Mouse (Mus musculus) ZHBTc4 (cell line): ENCODE results near the gene Elk3.

ENCODE experiments used
- DNase-seq: peaks from one replicate; pipeline ENCODE4 v3.0.0-alpha.2; 2011; ENCODE audit warnings: low read depth, low spot score

Gene Elk3

GRCm38 (mm10) chr10:93269744-93270143 is 41.2 kb downstream of the Elk3 start:
- DNase-seq = no peak

DNA sequence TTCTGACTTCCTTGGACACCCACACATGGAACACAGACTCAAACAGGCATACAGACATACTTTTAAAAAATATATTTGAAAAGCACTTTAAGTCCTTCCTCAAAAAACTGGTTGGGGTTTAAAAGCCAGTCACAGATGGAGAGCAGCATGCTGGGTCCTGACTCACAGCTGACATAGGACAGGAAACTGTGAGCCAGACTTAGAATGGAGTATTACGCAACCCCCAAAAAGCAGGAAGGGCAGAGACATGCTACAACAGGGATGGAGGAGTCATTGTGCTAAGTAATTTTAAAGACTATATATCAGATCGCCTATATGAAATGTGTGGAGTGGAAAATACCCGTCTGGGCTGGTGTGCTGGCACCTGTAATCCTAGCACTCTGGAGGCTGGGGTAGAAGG is 42.6 kb downstream of the Elk3 start:
- no peak for DNase-seq

DNA sequence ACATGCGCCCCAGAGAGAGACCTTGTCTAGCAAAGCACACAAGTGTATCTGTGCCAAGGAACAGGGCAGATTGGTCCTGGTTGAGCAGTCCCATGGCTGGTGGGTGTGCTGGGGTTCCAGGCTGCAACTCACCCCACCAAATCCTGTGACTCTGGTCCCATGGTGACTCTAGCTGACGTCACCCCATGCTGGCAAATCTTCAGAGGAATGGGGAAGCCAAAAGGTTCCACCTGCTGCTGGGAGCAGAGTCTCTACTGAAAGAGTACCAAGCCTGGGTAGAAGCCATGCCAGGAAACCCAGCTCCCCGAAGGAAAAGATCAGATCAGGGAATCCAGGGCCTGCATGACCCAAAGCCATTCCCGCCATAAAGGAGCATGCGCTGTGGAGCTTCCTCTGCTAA is 43.4 kb downstream of the Elk3 start:
- DNase-seq = no peak

- no peak for DNase-seq
Observed at GRCm38 (mm10) chr10:93266521-93266920, 44.4 kb downstream of the Elk3 start.

DNA sequence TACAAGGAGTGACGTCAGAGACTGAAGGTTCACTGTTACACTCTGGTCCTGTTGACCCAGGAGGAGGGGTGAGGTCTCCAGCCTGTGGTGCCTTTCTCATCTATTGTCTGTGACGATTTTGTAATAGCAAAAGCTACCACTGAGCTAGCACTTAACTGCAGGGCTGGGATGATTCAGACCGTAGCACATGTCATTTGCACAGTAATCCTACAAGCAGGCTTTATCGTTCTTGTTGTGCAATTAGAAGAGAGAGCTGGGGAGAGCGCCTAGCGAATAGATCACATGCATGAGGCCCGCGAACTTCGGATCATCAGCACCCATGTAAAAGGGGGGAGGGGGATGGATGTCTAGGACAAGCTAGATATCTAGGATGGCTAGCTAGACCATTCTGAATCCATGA is 45.1 kb downstream of the Elk3 start:
- no peak for DNase-seq

DNA sequence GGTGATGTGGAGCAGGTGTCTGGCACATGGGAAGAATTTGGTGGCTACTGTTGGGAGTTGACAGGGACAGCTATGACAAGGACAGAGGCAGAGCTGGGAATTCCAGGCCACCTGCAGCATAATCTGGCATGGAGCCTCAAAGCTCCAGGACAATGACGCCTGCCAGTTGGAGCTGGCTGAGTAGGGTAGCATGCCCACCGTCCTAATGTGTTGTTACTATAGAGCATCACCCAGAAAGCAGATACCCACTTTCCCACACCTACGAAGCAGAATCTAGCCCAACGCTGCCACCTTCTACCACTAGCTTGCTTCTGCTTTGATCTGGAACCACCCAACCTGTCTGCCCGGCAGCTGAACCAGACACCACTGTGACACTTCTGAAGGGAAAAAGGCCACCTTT is 46.9 kb downstream of the Elk3 start:
- no peak for DNase-seq

GRCm38 (mm10) chr10:93263431-93263830 is 47.5 kb downstream of the Elk3 start:
- DNase-seq = no peak

DNA sequence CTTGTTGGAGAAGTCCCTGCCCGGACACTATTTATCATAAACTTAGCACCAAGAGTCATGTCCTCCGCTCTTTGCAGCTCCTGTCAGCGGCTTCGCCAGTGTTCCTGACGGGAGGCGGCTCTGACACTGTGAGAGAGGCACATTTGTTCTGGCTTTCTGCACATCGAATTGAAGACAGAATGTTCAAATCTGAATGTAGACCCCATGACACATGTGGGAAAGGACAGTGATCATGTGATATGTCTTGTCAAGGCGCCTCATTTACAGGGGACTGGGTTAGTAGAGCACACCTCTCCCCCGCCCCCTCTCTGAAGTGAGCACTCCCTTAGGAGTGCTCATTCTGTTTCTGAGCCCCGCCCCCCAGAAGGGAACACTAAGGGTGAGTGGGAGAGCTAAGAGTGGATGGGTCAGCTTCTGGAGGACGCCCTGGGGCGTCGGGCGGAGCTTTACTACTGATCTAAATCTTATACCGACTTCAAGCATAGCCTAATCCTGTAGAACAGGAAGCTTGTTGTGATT is 48.9 kb downstream of the Elk3 start:
- DNase-seq = no peak

DNA sequence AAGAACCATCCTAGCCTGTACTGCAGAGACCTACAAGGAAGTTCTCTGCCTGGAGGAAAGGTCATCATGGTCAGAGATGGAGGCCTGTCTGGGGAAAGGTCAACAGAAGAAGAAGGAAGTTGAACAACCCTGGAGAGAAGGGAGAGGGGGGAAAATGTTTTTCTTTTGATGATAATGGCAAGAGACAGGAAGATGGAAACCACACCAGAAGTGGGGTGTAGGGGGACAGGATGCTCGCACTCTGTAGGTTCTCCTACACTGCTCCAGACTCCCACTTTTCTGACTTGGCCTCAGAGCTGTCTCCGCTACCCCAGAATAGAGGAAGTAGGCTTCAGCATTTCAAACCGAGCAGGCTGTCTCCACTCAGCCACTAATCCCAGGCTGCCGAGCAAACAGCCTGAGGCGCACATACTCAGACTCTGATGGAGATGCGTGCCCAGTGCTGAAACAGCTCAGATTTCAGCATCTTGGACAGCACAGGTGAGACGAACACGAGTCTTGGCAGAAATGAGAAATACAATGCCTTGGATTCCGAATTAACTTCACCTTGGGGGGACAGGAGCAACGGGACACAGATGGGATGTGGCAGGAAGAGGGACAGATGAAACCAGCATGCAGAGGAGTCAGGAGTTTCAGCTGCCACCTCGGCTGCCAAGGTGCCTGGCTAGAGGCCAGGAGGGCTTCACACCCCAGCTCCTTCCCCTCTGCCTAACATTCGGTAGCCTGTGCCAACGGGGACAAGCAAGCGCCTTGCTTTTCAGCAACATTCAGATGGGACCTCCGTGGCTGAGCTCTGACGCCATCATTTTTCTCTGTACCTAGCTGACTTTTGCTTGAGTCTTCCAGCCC is 49.6 kb downstream of the Elk3 start:
- DNase-seq = peak; percentile 35

DNA sequence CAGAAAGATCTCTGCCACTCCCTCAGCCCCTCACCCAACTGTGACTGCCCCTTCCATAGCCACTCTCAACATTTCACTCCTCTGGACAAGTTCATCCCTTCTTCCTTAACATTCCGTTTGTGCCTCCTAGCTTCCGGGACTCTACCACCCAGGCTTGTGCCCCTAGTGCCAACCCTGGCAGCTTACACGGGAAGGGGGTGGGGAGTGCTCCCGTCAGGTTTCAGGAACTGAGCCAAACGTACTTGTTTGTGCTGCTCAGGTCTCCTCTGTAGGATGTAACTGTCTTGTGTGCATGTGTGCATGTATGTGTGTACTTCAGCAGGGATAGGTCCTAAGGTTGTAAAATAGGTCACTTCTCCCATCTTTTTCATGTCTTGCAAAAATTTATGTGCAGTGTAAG is 51.1 kb downstream of the Elk3 start:
- no peak for DNase-seq

- no peak for DNase-seq
Observed at GRCm38 (mm10) chr10:93255294-93255693, 55.6 kb downstream of the Elk3 start.

DNA sequence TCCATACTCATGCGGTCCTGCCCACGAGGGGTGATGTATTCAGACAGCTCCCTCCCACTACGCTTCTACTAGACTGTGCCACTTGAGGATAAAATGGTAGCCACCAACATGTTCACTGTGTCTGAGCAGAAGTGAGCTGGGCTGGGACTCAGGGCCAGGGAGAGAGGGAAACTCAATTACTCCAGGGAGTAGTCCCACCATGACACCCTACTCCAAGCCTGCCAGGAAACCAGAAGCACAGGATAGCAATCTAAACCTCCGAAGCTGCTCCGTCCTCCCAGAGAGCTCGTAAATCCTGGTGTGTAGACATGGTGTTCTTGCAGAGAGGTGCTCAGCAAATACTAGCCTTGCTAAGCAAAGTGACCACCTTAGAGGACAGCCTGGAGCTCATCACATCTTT is 57.8 kb downstream of the Elk3 start:
- DNase-seq = no peak

- DNase-seq = no peak
Observed at GRCm38 (mm10) chr10:93252661-93253060, 58.3 kb downstream of the Elk3 start.

DNA sequence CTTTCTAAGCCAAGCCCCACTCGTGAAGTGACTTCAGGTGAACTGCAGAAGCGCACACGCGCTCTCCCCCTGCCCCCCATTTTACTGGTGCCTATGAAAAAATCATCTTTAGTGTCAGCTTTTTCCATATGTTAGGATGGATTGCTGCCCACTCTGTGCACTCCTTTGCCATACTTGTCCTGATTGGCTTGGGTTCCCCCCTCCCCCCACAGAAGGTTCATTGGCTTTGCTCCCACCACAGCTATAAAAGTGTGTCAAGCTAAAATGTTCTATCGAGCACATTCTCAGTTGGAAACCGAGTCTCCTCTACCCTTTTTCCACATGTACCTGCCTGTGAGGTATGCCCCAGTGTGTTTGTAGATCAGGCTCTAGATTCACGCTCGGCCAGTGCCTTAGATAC is 59.5 kb downstream of the Elk3 start:
- DNase-seq = no peak

- no peak for DNase-seq
Observed at GRCm38 (mm10) chr10:93250436-93251317, 60.3 kb downstream of the Elk3 start.

- DNase-seq = no peak
Observed at GRCm38 (mm10) chr10:93249901-93250300, 61.0 kb downstream of the Elk3 start.

DNA sequence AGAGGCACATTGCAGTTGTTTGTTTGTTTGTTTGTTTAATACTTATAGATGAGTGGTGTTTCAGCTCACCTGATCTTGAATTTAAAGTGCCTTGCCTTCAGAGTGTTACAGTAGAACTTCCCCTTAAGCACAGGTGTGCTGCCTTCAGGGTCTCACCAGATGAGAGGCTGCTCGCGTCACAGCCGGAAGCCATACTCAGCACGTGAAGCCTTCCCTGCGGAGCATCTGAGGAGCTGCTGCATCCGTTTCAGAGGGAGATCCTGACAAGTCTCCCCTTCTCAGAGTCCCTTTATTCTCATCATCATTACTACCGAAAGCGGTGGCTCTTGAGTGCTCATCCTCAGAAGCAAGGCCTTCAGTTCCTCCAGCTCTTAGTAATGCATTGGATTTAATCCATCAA is 62.5 kb downstream of the Elk3 start:
- no peak for DNase-seq

DNA sequence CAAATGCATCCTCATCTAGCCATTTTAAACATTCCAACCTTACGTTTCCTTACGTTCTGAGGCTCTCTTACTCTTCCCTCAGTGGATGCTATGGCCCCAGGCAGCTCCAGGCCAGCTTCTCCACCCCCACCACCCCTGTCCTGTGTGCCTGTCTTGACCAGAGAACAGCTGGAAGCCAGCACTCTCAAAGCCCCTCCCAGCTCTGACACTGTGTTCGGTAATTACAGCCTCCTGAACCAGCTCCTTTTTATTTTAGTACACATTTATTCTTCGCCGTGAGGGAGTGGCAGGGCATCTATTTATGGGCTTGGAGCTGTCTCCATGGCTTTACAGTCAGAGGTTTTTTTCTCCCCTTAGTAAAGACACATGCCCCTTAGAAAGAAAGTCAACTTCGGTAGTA is 63.0 kb downstream of the Elk3 start:
- peak; percentile 24 for DNase-seq

DNA sequence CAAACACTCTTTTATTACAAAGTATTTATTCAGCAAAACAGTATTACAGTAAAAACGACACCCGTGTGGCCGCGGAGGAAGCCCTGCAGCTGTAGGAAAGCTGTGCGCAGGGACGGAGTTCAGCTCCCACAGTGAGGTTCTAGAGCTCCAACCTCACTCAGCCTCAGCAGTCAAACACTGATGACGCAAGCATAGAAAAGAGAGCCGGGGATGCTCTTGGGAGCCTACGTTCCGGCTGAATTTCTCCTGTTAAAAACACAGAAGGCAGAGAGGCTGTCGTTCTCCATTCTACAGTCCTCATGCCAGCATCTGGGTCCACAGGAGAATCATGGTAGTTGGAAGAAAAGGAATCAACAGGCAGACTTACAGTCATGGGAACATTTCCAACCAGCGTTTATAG is 63.5 kb downstream of the Elk3 start:
- DNase-seq = no peak

- DNase-seq = no peak
Observed at GRCm38 (mm10) chr10:93246185-93246920, 64.6 kb downstream of the Elk3 start.

GRCm38 (mm10) chr10:93244209-93244705 is 66.7 kb downstream of the Elk3 start:
- no peak for DNase-seq

GRCm38 (mm10) chr10:93242861-93243260 is 68.1 kb downstream of the Elk3 start:
- no peak for DNase-seq
